Mouse (Mus musculus): ENCODE results near the gene Zfp239.

The Zfp239 gene

DNA sequence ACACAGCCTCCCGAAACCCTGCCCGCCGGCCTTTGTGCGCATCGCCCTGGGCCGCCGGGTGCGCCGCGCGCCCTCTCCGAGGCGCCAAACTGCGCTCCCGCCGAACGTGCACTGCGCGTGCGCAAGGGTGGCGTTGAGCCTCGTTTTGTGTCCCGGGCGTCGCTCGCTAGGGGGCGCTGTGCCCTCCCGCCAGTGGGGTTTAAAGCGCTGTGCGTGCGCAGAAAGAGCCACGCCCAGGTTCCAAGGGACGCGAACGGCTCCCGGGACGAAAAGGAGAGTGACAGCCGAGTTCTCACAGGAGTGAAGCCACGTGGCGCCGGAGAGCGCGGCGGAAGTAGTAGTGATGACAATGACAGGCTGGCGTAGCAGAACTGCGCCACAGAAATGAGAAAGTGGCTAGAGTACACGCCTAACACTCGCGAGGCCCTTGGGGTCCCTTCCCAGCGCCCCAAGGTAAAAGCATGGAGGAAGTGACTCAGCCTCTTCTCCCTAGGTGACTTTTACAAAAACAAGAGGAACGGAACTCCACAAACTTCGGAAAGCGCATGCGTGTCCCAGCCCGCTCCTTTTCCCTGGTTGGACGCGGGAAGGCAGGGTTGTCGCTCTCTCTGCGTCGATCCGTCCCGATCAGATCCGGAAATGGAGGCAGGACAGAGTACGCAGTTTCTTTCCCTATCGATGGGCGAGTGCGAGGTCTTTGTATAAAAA lies 17.7 kb downstream of the Zfp239 start:
- DNase-seq (ENCODE audit: low spot score): peak; percentile 96

DNA sequence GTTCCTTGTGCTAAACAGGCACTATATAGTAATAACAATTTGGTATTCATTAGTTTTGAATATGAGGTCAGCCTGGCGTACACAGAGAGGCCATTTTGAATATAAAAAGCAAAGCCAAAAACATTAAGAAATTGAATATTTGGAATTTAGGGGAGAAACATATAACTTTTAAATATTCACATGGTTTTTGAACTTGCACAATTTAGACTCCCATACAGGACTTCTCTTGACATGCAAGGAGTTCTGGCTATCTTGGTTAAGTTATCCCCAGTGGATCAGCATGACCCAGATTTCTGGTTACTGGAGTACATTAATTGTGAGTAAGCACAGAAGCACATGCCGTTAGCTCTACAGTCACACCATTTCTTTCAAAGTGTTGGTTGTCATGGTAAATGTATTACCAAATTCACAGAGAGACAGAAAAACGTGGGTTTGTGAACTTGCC lies 18.5 kb downstream of the Zfp239 start:
- no peak for DNase-seq (ENCODE audit: low spot score)

DNA sequence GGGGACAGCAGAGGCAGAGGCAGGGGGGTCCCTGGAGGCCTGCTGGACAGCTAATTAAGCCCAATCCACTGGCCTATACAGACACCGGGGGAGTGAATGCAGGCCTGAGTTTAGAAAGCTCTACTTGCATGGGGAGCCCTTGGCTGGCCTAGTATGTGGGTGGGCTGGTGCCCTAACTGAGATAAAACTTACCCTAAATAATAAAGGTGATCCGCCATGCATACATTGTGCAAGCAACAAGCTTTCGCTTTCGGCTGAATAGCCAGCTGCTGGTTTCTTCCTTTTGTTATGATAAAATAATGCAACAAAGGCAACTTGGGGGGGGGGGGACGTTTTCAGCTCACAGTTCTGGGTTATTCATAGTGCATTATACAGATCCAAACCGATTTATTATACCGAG lies 19.3 kb downstream of the Zfp239 start:
- no peak for DNase-seq (ENCODE audit: low spot score)

DNA sequence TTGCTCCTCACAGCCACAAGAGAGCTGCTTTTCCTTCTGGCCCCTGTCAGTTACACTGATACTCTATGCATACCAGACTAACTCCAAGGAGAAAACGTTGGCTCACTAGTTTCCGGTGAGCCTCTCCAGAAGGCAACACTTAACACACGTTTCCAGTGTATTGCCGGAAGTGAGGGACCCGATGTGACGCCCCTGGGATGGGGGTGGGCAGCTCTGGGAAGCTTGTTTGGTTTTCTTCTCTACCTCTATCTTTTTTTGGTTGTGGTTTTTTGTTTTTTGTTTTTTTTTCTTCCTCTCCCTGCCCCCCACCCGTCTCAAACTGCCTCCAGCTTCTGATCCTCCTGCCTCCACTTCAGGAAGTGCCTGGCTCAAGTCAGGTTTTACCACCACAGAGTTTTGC lies 20.1 kb downstream of the Zfp239 start:
- no peak for DNase-seq (ENCODE audit: low spot score)

DNA sequence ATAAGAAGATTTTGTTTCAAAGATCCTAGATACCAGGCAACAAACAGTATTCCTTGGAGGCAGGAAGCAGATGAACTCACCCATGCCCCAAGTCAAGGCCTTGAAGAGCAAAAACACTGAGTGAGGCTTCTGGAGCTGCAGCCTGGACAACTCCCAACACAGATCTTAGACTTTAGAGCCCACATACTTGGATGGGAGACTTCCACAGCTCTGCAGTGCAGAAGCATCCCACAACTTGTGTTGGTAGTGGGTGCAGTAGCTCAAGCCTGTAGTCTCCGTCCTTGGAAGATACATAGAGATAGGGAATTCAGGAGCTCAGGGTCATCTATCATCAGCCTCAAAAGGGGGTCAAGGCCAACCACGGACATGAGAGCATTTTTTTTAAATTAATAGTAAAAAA lies 24.0 kb downstream of the Zfp239 start:
- no peak for DNase-seq (ENCODE audit: low spot score)

DNA sequence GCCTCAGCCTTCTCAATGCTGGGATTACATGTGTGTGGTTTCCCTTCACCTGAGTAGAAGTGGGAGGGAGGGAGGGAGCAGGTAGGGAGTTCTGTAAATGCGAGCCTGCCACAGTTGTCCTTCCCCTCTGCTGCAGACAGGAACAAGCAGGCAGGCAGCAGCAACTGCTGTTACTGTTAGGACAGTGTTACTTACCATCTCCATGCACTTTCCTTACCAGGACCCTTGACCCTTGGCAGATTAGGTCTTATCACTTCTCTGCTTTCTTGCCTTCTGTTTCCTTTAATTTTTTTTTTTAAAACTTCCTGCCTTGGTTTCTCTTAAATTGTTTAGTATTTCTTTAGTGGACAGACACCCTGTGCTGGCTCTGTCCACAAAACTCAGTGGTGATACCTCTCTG lies 26.1 kb downstream of the Zfp239 start:
- no peak for DNase-seq (ENCODE audit: low spot score)

DNA sequence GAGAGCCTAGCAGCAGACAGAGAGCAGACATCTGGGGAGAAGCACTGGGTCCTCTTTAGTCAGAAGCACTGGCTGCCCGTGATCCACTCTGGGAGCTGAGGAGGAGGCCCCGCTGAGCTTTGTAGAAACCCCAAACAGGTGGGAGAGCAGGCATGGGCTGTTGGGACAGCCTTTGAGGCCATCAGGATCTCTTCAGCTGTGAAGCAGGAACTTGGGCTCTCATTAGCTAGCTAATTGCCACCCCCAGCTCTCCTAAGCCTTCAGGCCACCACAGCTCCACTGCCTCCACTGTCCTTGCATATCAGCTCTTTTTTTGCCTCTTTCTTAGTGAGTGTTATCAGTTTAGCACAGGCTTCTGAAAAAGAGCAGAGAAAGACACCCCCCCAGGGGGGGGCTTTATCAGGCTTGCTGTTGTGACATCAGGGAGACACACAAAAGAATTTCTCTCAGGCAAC lies 26.8 kb downstream of the Zfp239 start:
- DNase-seq (ENCODE audit: low spot score): no peak

DNA sequence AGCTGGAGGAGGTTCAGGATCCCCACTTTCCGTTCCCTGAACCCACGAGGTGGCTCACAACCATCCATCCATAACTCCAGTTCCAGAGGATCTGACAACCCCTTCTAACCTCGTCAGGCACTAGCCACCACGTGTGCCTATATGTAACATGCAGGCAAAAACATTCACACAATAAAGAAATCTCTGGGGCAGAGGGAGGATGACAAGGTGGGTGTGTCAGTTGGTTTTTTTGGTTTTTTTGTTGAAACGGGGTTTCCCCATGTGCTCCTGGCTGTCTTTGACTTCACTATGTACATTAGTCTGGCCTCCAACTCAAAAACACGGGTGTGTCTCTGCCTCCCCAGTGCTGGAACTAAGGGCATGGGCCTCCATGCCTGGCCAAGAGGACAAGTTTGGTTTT lies 28.4 kb downstream of the Zfp239 start:
- DNase-seq (ENCODE audit: low spot score): no peak

DNA sequence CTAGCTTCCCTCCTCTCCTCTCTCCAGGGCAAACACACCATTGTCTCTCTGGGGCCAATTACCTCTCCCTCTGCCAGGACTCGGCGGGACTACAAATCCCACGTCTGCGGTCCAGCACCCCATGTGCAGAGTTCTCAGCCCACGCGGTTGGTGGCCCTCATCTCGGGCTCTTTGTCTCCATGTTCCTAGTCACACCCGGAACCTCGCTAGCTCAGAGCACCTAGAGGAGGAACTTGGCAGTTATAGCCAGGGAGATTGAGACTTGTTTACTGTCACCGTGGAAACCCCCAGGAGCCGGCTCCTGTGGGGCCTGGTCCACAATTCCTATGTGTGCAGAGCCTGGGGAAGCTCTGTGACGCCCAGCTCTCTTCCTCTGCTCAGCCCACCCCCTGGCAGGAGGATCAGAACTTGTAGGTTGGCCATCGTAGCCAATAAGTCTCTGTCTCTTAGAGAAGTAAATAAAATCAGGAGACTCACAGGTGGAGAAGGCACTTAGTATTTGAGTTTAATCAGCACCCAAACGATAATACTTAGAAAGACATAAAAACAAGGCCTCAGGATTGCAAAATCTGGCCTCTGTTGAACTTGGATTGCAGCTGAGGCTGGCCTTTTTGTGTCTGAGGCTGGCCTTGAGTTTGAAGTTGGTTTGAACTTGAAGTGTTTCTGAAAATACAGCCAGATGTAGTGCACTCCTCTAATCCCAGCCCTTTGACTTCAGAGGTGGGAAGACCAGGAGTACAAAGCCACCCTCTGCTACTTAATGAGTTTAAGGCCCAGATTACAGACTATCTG lies 29.7 kb downstream of the Zfp239 start:
- no peak for DNase-seq (ENCODE audit: low spot score)

DNA sequence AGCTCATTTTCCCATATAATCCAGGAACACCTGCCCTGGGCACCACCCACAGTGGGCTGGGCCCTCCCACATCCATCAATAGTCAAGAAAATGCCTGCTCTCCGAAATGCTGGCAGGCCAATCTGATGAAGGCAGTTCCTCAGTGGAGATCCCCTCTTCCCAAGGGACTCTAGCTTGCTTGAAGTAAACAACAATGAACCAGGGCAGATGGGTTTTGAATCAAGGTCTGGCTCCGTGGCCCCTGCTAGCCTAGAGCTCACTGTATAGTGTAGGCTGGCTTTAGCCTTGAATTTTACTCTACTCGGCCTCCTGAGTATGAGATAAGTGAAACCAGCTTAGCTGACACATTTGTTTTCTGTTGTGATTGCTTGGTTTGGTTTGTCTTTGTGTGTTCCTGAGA lies 30.5 kb downstream of the Zfp239 start:
- DNase-seq (ENCODE audit: low spot score): no peak

DNA sequence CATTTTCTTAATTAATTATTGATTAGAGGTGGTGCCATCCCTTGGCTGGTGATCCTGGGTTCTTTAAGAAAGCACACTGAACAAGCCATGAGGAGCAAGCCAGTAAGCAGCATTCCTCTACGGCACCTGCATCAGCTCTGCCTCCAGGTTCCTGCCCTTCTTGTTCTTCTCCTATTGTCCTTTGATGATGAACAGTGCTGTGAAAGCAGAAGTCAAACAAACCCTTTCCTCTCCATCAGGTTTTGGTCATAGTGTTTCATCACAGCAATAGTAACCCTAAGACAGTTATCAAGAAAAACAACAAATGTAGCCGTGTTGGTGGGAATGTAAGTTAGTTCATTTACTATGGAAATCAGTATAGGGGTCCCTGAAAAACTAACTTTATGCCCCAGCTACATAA lies 31.5 kb downstream of the Zfp239 start:
- DNase-seq (ENCODE audit: low spot score): no peak

DNA sequence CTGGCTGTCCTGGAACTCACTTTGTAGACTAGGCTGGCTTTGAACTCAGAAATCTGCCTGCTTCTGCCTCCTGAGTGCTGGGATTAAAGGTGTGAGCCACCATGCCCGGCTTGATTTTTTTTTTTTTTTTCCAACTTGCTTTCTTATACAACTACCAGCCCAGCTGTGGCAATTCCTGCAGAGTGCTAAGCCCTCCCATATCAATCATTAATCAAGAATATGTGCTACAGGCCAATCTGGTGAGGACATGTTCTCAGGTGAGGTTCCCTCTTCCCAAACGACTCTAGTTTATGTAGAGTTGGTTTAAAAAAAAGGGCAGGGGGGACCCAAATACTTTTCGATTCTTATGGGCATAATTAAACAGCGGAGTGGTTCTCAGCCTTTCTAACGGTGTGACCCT lies 35.9 kb downstream of the Zfp239 start:
- no peak for DNase-seq (ENCODE audit: low spot score)

DNA sequence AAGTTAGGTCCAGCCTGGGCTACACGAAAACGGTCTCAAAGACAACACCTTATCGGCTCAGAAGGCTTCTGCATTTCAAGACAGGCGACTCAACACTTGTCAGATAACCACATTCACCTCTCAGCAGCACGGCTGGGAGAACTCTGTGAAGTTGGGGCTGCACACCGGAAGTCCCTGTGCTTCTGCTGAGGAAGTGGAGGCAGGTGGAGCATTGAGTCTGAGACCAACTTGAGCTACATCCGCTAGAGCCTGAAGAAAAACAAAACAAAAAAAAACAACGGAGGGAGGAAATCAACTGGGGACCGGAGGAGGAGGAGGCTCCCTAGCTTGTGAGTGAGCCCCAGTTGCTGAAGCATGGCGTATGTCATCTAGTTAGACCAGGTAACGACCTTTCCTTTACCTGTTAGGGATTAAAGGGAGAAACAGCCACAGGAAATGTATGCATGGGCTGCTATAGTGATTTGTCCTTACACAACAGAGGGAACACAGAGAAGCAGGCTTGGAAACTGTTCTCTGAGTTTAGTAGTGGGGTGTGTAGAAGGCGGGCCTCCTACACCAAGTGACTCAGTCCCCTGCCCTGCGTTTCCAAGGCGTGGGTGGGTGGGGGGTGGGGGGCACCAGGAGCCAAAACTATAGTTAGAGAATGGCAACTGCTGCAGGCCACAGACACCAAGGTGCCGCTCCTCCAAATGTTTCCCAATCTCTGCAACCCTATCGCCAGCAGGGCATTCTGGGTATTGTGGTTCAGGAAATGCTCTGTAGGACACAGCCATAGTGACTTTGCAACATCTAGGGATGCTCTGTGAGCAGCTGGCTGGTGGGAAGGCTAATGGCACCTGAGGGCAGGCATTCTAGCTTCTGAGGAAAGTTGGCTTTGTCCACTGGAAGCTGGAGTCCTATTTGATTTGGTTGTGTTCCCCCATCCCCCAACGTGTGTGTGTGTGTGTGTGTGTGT lies 38.5 kb downstream of the Zfp239 start, which contains the start of gene Hnrnpf:
Gene Hnrnpf (plus strand): TSS at position 199 of the 955 bp plus-strand sequence.
- DNase-seq (ENCODE audit: low spot score): no peak

DNA sequence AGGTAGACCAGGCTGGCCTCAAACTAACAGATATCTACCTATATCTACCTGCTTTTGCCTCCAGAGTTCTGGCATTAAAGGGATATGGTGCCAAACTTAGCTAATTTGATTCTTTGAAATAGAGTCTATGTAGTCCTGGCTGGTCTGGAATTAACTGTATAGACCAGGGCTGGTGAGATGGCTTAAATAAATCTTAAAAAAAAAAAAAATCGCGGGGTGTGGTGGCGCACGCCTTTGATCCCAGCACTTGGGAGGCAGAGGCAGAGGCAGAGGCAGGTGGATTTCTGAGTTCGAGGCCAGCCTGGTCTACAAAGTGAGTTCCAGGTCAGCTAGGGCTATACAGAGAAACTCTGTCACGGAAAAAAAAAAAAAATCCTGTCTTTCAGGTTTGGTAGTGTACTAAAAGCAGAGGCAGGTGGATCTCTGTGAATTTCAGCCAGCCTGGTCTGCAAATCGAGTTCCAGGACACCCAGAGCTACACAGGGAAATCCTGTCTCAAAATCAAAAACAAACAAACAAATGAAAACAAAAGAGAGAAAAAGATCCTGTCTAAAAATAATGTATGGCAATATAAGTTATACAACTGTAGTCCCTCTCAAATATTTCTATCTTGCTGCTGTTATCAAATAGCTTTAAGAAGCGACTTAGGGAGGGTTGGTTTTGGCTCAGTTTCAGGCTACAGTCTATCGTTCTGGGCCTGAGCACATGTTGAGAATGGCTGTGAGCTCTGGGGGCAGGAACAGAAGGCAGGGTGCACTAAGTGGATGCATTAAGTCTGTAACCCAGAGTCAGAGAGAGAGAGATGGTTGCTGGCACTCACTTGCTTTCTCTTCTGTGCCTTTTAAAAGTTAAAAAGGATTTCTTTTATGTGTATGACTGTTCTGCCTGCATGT lies 39.9 kb downstream of the Zfp239 start:
- DNase-seq (ENCODE audit: low spot score): no peak

DNA sequence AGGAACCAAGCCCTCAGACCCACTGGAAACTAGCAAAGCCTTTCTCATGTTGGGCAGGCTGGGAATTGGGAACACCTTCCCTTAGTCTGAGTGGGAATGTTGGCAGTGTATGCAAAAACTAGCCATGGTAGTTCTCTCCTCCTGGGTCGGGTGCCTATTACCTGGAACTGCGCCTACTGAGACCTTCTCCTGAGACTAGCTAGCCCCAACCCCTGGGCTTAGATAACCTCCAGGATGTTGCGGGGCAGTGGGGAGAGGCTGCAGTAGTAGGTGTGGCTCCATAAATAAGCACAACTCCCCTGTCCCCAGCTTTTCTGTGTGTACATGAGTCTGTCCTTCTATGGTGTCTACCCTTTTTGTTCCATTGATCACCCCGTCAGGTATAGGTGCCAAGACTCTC lies 40.7 kb downstream of the Zfp239 start:
- no peak for DNase-seq (ENCODE audit: low spot score)

DNA sequence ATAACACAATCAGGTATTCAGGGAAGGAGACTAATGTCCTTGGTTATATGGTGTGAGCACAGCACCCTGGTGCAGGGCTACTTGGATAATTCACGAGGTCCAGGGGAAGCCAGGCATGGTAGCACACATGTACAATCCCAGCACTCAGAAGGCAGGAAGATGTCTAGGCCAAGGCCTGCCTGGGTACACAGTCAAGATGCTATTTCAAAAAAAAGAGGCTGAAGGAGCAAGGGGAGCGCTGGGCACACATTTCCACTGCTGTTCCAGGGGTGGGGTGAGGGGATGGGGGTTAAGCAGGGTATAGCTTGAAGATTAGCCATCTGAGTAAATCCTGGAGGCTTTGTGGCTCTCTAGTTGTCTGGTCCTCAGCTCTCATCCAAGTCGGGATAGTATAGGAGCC lies 41.9 kb downstream of the Zfp239 start:
- DNase-seq (ENCODE audit: low spot score): no peak

DNA sequence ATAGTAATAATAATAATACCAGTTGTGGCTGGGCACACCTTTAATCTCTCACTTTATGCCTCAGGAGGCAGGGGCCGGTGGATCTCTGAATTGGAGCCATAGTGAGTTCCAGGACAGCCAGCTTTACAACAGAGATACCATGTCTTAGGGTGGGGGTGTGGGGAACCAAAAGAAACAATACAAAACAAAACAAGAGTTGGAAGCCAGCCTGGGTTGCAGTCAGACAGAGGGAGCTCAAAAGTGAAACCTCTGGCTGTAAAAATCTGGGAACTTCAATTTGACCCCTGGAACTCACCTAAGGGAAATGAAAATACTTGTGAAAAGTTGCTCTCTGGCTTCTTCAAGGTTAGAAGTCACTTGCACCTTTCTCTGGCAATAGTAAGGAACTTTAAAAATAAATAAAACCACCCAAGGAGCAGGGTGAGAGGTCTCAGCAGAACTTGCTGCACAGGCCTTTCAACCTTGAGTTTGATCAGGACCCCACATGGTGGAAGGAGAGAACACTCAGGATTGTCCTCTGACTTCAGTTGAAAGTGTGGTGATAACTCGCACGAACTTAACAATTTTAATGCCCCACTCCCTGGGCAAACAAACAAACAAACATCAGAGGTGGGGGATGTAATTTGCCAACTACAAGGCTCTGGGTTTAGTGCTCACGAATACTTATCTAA lies 43.5 kb downstream of the Zfp239 start:
- DNase-seq (ENCODE audit: low spot score): no peak

DNA sequence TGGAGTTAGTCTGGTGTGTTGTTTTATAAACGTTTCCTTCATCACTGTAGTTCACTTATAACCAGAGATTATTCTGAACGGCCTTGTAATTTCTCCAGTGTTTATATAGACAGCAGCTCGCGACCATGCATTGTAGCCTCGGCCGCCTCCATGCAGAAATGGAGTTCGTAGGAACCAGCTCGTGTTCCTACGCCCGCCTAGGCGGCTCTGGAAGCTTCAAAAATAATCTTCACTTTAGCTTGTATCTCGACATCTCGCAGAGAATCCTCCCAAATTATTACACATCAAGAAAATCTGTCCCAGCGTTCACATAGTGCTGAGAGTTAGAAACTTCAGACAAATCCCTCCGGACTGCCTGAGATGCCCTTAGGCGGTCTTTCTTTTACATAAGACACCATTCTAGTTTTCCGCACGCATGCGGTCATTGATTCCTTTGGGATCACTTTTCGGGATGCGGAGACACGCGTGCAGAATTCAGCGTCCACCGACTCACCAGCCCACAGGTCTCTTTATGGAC lies 44.2 kb downstream of the Zfp239 start:
- DNase-seq (ENCODE audit: low spot score): peak; percentile 19

DNA sequence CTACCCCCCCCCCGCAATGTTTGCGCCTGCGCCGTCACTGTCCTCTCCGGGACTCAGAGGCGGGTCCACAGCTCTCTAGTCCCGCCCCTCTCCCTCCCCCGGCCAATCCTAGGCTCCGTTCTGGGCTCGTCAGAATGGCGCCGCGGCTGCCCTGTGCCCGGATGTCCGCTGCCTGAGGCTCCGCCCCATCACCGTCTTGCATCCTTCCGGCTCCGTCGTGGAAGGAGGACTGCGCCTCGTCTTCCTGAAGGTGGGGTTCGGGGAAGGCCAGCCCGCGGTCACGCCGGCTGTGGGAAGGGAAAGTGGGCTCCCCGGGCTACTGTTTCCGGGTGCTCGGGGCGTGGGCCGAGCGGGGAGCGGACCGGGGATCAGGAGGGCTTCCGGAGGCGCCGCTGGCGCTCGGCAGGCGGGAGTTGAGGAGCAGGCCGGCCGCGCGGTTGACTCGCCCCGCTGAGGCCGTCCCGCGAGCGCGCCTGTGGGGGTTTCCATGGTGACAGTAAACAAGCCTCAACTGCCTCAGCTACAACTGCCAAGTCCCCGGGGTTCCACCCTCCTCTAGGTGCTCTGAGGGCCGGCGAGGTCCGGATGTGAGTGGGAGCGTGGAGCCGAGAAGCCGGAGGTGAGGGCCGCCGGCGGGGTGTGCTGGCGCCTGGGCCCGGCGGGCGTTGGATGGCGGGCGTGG lies 44.8 kb downstream of the Zfp239 start:
- DNase-seq (ENCODE audit: low spot score): peak; percentile 86

All from urinary bladder, postnatal 10 days (tissue).